Mouse (Mus musculus): ENCODE measurements at regions not wholly inside any gene's neighbourhood (a gene's known extent, or its start where the extent isn't known, plus 50 kb on each side); places are given as distances from the start of the nearest gene placed in this dataset.

GRCm38 (mm10) chr11:43952151-43952550 is 51.1 kb upstream of the Adra1b start:
- Histone ChIP-seq H3K4me2 (ENCODE audit: low read depth) (no peak overlapping the region), H3K27me3 (ENCODE audit: control insufficient read depth, insufficient read depth, insufficient read length) (no peaks in the 10 kb centered on the region), H3K36me3 (ENCODE audit: control insufficient read depth, insufficient read depth) (no peaks in the 10 kb centered on the region), H3ac (ENCODE audit: control insufficient read depth, insufficient read length) (no peak overlapping the region), H3K4me3 (no peak overlapping the region), H3K79me2 (ENCODE audit: control insufficient read depth, insufficient read depth) (no peaks in the 10 kb centered on the region)
- TF ChIP-seq POLR2A (IDR thresholded peaks at IDR 0.05; ENCODE audit: insufficient read length, low read depth): no peak
- TF ChIP-seq SRF (IDR thresholded peaks at IDR 0.05; ENCODE audit: control insufficient read depth, insufficient read length, low read depth): no peak
- no peak for TF ChIP-seq MAX (IDR thresholded peaks at IDR 0.05; ENCODE audit: low read depth)
- no peak for TF ChIP-seq E2F4 (IDR thresholded peaks at IDR 0.05; ENCODE audit: insufficient read depth)
- TF ChIP-seq POLR2AphosphoS2 (IDR thresholded peaks at IDR 0.05; ENCODE audit: insufficient read length, low read depth): no peak
- TF ChIP-seq TCF3 (IDR thresholded peaks at IDR 0.05; ENCODE audit: insufficient read length, low read depth): no peak
- TF ChIP-seq USF1 (IDR thresholded peaks at IDR 0.05; ENCODE audit: low read depth): no peak
- TF ChIP-seq CEBPB (IDR thresholded peaks at IDR 0.05; ENCODE audit: insufficient read depth, poor library complexity, severe bottlenecking): no peak
- no peak for TF ChIP-seq REST (IDR thresholded peaks at IDR 0.05; ENCODE audit: insufficient read depth, insufficient read length)
- no peak for TF ChIP-seq TCF12 (IDR thresholded peaks at IDR 0.05; ENCODE audit: insufficient read depth, poor library complexity, severe bottlenecking)

GRCm38 (mm10) chr11:43958241-43958975 is 57.4 kb upstream of the Adra1b start:
- no peak overlapping the region for H3K4me3 ChIP-seq
- H3K36me3 ChIP-seq (ENCODE audit: control insufficient read depth, insufficient read depth): no peaks in the 10 kb centered on the region
- H3K79me2 ChIP-seq (ENCODE audit: control insufficient read depth, insufficient read depth): no peaks in the 10 kb centered on the region
- TF ChIP-seq USF1 (IDR thresholded peaks at IDR 0.05; ENCODE audit: low read depth) (no peak), TCF12 (IDR thresholded peaks at IDR 0.05; ENCODE audit: insufficient read depth, poor library complexity, severe bottlenecking) (peak; percentile 64), POLR2A (IDR thresholded peaks at IDR 0.05; ENCODE audit: insufficient read length, low read depth) (no peak), MAX (IDR thresholded peaks at IDR 0.05; ENCODE audit: low read depth) (no peak), MYOD1 (IDR thresholded peaks at IDR 0.05; ENCODE audit: control insufficient read depth in 1 of 3, insufficient read length in 2 of 3, low read depth in 2 of 3) (peak; percentile 37 to 65 (median 55)), CEBPB (IDR thresholded peaks at IDR 0.05; ENCODE audit: insufficient read depth, poor library complexity, severe bottlenecking) (no peak), SRF (IDR thresholded peaks at IDR 0.05; ENCODE audit: control insufficient read depth, insufficient read length, low read depth) (no peak), TCF3 (IDR thresholded peaks at IDR 0.05; ENCODE audit: insufficient read length, low read depth) (no peak), E2F4 (IDR thresholded peaks at IDR 0.05; ENCODE audit: insufficient read depth) (no peak), MYOG (IDR thresholded peaks at IDR 0.05; ENCODE audit: control insufficient read depth in 1 of 3, insufficient read depth in 1 of 3, insufficient read length in 2 of 3, low read depth in 2 of 3) (peak; percentile 60 to 89 (median 65))
- no peak overlapping the region for H3ac ChIP-seq (ENCODE audit: control insufficient read depth, insufficient read length)
- H3K4me2 ChIP-seq (ENCODE audit: low read depth): peak overlapping the region; percentile 35
- H3K27me3 ChIP-seq (ENCODE audit: control insufficient read depth, insufficient read depth, insufficient read length): no peaks in the 10 kb centered on the region

- peak overlapping the region; percentile 35 for H3K4me2 ChIP-seq (ENCODE audit: low read depth)
- no peaks in the 10 kb centered on the region for H3K36me3 ChIP-seq (ENCODE audit: control insufficient read depth, insufficient read depth)
- no peaks in the 10 kb centered on the region for H3K27me3 ChIP-seq (ENCODE audit: control insufficient read depth, insufficient read depth, insufficient read length)
- H3ac ChIP-seq (ENCODE audit: control insufficient read depth, insufficient read length): no peak overlapping the region
- no peak for TF ChIP-seq MYOG (IDR thresholded peaks at IDR 0.05; ENCODE audit: control insufficient read depth in 1 of 3, insufficient read depth in 1 of 3, insufficient read length in 2 of 3, low read depth in 2 of 3)
- TF ChIP-seq USF1 (IDR thresholded peaks at IDR 0.05; ENCODE audit: low read depth): no peak
- TF ChIP-seq POLR2A (IDR thresholded peaks at IDR 0.05; ENCODE audit: insufficient read length, low read depth): no peak
- TF ChIP-seq MYOD1 (IDR thresholded peaks at IDR 0.05; ENCODE audit: control insufficient read depth in 1 of 3, insufficient read length in 2 of 3, low read depth in 2 of 3): no peak
- no peak for TF ChIP-seq POLR2AphosphoS2 (IDR thresholded peaks at IDR 0.05; ENCODE audit: insufficient read length, low read depth)
- TF ChIP-seq TCF3 (IDR thresholded peaks at IDR 0.05; ENCODE audit: insufficient read length, low read depth): no peak
- no peak for TF ChIP-seq MAX (IDR thresholded peaks at IDR 0.05; ENCODE audit: low read depth)
- TF ChIP-seq SRF (IDR thresholded peaks at IDR 0.05; ENCODE audit: control insufficient read depth, insufficient read length, low read depth): no peak
- no peak for TF ChIP-seq REST (IDR thresholded peaks at IDR 0.05; ENCODE audit: insufficient read depth, insufficient read length)
- TF ChIP-seq CEBPB (IDR thresholded peaks at IDR 0.05; ENCODE audit: insufficient read depth, poor library complexity, severe bottlenecking): no peak
- no peak for TF ChIP-seq TCF12 (IDR thresholded peaks at IDR 0.05; ENCODE audit: insufficient read depth, poor library complexity, severe bottlenecking)
- TF ChIP-seq E2F4 (IDR thresholded peaks at IDR 0.05; ENCODE audit: insufficient read depth): no peak
- H3K79me2 ChIP-seq (ENCODE audit: control insufficient read depth, insufficient read depth): no peaks in the 10 kb centered on the region
- no peak overlapping the region for H3K4me3 ChIP-seq
These were observed 57.9 kb upstream of the Adra1b start for GRCm38 (mm10) chr11:43958976-43959315.

GRCm38 (mm10) chr11:43960348-43961105 is 59.5 kb upstream of the Adra1b start:
- Histone ChIP-seq H3K4me2 (ENCODE audit: low read depth) (no peak overlapping the region), H3ac (ENCODE audit: control insufficient read depth, insufficient read length) (no peak overlapping the region), H3K27me3 (ENCODE audit: control insufficient read depth, insufficient read depth, insufficient read length) (no peaks in the 10 kb centered on the region), H3K4me3 (no peak overlapping the region), H3K36me3 (ENCODE audit: control insufficient read depth, insufficient read depth) (no peaks in the 10 kb centered on the region), H3K79me2 (ENCODE audit: control insufficient read depth, insufficient read depth) (no peaks in the 10 kb centered on the region)
- TF ChIP-seq REST (IDR thresholded peaks at IDR 0.05; ENCODE audit: insufficient read depth, insufficient read length) (no peak), USF1 (IDR thresholded peaks at IDR 0.05; ENCODE audit: low read depth) (no peak), TCF12 (IDR thresholded peaks at IDR 0.05; ENCODE audit: insufficient read depth, poor library complexity, severe bottlenecking) (no peak), MYOG (IDR thresholded peaks at IDR 0.05; ENCODE audit: control insufficient read depth in 1 of 3, insufficient read depth in 1 of 3, insufficient read length in 2 of 3, low read depth in 2 of 3) (no peak), POLR2A (IDR thresholded peaks at IDR 0.05; ENCODE audit: insufficient read length, low read depth) (no peak), POLR2AphosphoS2 (IDR thresholded peaks at IDR 0.05; ENCODE audit: insufficient read length, low read depth) (no peak), CEBPB (IDR thresholded peaks at IDR 0.05; ENCODE audit: insufficient read depth, poor library complexity, severe bottlenecking) (no peak), MYOD1 (IDR thresholded peaks at IDR 0.05; ENCODE audit: control insufficient read depth in 1 of 3, insufficient read length in 2 of 3, low read depth in 2 of 3) (no peak), E2F4 (IDR thresholded peaks at IDR 0.05; ENCODE audit: insufficient read depth) (no peak), MAX (IDR thresholded peaks at IDR 0.05; ENCODE audit: low read depth) (no peak), SRF (IDR thresholded peaks at IDR 0.05; ENCODE audit: control insufficient read depth, insufficient read length, low read depth) (no peak), TCF3 (IDR thresholded peaks at IDR 0.05; ENCODE audit: insufficient read length, low read depth) (no peak)
